Mouse (Mus musculus) midbrain, embryonic 16.5 days (tissue): ENCODE results near the gene Tpm4. TPM values are rescaled to one million over a fixed set of nuclear protein-coding genes. Genes with fewer than 3 reads are reported as not detected.
"Not testable (repeated sequence)": the region's sequence is repeated elsewhere in the genome, so short reads cannot be mapped to it uniquely, and the experiment has no call there.

ENCODE experiments used
- ATAC-seq: fragments of 200-750 bp; cut with Nextera tagmentation; 2 replicates; pipeline ENCODE4 v1.8.0; 2017; ENCODE audit warnings: moderate TSS enrichment
- H3K27ac ChIP-seq: fragments of 300-500 bp; sonication (generic); 2 replicates; pipeline ENCODE4 v1.5.1; 2014; ENCODE audit warnings: mild to moderate bottlenecking, low read length, mixed read lengths
- H3K27me3 ChIP-seq: fragments of 300-500 bp; sonication (generic); 2 replicates; pipeline ENCODE4 v1.6.1; 2014; ENCODE audit warnings: low read depth, low read length, mixed read lengths; ENCODE audit not compliant: control insufficient read depth, insufficient read depth
- H3K36me3 ChIP-seq: fragments of 300-500 bp; sonication (generic); 2 replicates; pipeline ENCODE4 v1.6.1; 2014; ENCODE audit warnings: mild to moderate bottlenecking, low read length, moderate library complexity, mixed read lengths; ENCODE audit not compliant: control insufficient read depth, insufficient read depth
- H3K4me1 ChIP-seq: fragments of 300-500 bp; sonication (generic); 2 replicates; pipeline ENCODE4 v1.6.1; 2014; ENCODE audit warnings: mild to moderate bottlenecking, low read length, mixed read lengths; ENCODE audit not compliant: control insufficient read depth, insufficient read depth
- H3K4me2 ChIP-seq: fragments of 300-500 bp; sonication (generic); 2 replicates; pipeline ENCODE4 v1.6.1; 2014; ENCODE audit warnings: mild to moderate bottlenecking, low read length, mixed read lengths
- H3K4me3 ChIP-seq: fragments of 300-500 bp; sonication (generic); 2 replicates; pipeline ENCODE4 v1.5.1; 2014; ENCODE audit warnings: low read depth, mild to moderate bottlenecking, low read length, moderate library complexity, mixed read lengths
- H3K9ac ChIP-seq: fragments of 300-500 bp; sonication (generic); 2 replicates; pipeline ENCODE4 v1.6.1; 2014; ENCODE audit warnings: low read depth, low read length, mixed read lengths
- H3K9me3 ChIP-seq: fragments of 300-500 bp; sonication (generic); replicated peaks from 2 replicates; pipeline ENCODE4 v1.6.1; 2014; ENCODE audit warnings: mild to moderate bottlenecking, low read length, mixed read lengths; ENCODE audit not compliant: control insufficient read depth, poor library complexity, severe bottlenecking
- WGBS: fragments of 180-500 bp; shearing (Covaris S2); extraction: QIAGEN DNeasy Blood & Tissue Kit; methylation state at CpG from one replicate; pipeline ENCODE4 v1.1.7; 2014; 5-methylcytosine and 5-hydroxymethylcytosine counted together
- polyA plus RNA-seq: library from polyadenylated mRNA; unstranded; fragments of >200 nt; fragmentation: Nextera tagmentation; extraction: Ambion mirVana; gene quantifications from 2 replicates; pipeline ENCODE4 v1.2.1, GENCODE M21; 2015

Gene Tpm4
- polyA plus RNA-seq, result 151 and 168 TPM in 2 replicates

DNA sequence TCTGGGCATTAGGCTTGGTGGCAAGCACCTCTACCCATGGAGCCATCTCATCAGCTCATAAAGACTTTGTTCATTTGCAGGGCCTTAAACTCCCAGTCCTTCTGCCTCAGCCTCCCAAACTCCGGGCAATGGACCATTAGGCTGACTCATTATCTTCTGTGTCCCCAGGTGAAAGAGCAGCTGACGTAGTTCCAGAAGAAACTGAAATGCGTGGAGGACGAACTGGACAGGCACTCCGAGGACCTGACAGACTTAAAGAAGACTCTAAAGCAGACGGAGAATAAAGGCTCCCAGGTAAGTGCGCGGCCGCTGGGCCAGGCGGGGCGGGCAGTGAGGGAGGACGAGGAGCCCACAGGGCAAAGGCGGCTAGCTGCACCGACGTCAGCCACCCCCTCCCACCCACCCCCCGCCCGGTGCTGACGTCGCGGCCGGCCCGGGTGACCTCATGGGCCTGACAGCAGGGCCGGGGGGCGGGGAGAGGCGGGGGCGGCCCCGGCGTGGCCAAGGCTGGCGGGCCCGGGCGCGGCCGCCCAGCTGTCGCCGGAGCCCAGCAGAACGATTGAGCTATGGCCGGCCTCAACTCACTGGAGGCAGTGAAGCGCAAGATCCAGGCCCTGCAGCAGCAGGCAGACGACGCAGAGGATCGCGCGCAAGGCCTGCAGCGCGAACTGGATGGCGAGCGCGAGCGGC, at the start of gene Tpm4:
Gene Tpm4, plus strand, starts transcription at position 220 of the 690 bp plus-strand sequence.
- Histone ChIP-seq H3K9ac (peak within 1 kb of the TSS; percentile 91), H3K4me2 (peak within 1 kb of the TSS; percentile 76), H3K36me3 (0 out of 2 replicates have a peak, but pooled peaks cover 2% of the 10 kb centered on the region), H3K9me3 (no peaks in the 10 kb centered on the region), H3K27ac (peak within 1 kb of the TSS; percentile 79), H3K27me3 (no peaks in the 10 kb centered on the region), H3K4me3 (peak within 1 kb of the TSS; percentile 82), H3K4me1 (peaks cover 15% of the 10 kb centered on the region)
- under 1% methylated on average over 42 of the region's 49 CpGs for WGBS
- ATAC-seq, result peak; percentile 81

GRCm38 (mm10) chr8:72087611-72088010, 47.2 kb upstream of the Tpm4 start:
- not testable (repeated sequence) for H3K27me3 ChIP-seq, H3K4me3 ChIP-seq, H3K4me2 ChIP-seq, H3K4me1 ChIP-seq, ATAC-seq, H3K9ac ChIP-seq, H3K9me3 ChIP-seq, H3K27ac ChIP-seq, H3K36me3 ChIP-seq
- WGBS, result 89% methylated on average over 3 of the region's 3 CpGs

DNA sequence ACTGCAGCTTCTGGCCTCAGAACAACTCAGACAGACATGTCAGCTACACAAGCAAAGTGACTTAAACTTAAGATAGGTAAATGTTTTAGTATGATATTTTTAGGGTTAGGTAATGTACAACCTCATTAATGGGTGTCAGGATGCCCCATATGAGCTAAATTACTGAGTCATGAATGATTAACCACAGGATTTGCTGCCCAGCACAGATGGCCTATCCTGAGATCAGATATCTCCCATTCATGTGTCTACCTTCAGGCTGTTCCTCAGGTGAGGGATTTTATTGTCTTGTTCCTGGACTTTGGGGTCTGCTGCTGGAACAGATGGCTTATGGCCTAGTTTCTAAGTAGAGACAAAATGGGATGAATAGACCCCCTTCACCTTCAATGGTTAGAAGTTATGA, 38.1 kb upstream of the Tpm4 start:
- H3K27ac ChIP-seq, H3K4me3 ChIP-seq, H3K4me1 ChIP-seq, H3K27me3 ChIP-seq, H3K9ac ChIP-seq, ATAC-seq, H3K36me3 ChIP-seq, H3K9me3 ChIP-seq, H3K4me2 ChIP-seq: not testable (repeated sequence)

DNA sequence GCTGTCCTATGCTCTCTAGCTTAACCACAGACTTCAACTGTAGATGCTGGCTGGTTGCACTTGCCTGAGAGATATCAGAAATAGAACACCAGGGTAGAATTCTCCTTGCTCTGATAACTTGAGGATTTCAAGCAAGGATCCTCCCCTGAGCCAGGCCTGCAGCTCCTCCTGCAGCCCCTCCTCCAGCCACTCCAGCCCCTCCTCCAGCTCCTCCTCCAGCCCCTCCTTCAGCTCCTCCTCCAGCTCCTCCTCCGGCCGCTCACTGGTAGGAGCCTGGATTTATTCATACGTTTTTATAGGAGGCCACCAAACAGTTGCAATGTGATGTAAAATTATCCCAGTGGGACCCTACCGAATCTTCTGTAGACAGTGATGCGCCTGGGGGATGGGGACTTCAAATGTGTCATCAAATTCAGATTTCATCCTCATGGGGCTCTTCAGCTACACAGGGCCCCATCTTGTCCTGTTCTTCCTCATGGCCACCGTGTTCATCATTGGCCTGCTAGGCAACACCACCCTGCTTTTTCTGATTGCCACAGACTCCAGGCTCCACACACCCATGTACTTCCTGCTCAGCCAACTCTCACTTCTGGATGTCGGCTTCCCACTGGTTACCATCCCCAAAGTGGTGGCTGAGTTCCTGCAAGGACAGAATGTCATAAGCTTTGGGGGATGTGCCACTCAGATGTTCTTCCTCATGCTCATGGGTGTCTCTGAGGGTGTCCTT, 35.2 kb upstream of the Tpm4 start:
- not testable (repeated sequence) for H3K4me3 ChIP-seq, H3K27ac ChIP-seq, H3K4me2 ChIP-seq, ATAC-seq, H3K27me3 ChIP-seq, H3K36me3 ChIP-seq, H3K9ac ChIP-seq, H3K4me1 ChIP-seq, H3K9me3 ChIP-seq
- WGBS, result 71% methylated on average over 6 of the region's 7 CpGs

GRCm38 (mm10) chr8:72105165-72105564, 29.6 kb upstream of the Tpm4 start:
- Histone ChIP-seq H3K4me3 (no peak overlapping the region), H3K4me1 (no peaks in the 10 kb centered on the region), H3K4me2 (no peak overlapping the region), H3K27me3 (no peaks in the 10 kb centered on the region), H3K36me3 (no peaks in the 10 kb centered on the region), H3K9ac (no peak overlapping the region), H3K27ac (no peak overlapping the region), H3K9me3 (no peaks in the 10 kb centered on the region)
- ATAC-seq, result no peak
- 27% methylated on average over 4 of the region's 4 CpGs for WGBS

DNA sequence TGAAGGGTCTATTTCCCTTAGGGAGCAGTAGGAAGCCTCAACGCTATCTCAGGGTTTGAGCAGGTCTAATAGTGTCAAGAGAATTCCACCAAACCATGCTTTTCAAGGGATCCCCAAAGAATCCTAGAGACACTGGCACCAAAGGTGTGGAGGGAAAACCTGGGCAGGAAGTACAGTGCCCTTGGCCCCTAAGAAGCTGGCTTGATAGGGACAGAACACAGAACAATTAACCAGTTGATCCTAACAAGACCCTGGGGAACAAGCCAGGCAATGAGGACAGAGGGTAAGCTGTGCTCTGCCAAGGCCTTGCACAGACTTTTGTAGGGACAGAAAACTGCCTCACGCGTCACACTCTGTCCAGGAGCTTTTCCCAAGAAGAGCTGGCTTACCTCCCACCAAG, 28.0 kb upstream of the Tpm4 start, which contains the start of gene Olfr374:
Gene Olfr374, plus strand, starts transcription at position 301 of the 400 bp plus-strand sequence.
- Histone ChIP-seq H3K27me3 (no peaks in the 10 kb centered on the region), H3K4me3 (no peak within 1 kb of the TSS), H3K9ac (no peak within 1 kb of the TSS), H3K27ac (no peak within 1 kb of the TSS), H3K9me3 (no peaks in the 10 kb centered on the region), H3K4me1 (no peaks in the 10 kb centered on the region), H3K4me2 (no peak within 1 kb of the TSS), H3K36me3 (no peaks in the 10 kb centered on the region)
- 89% methylated on average over 3 of the region's 3 CpGs for WGBS
- ATAC-seq, result no peak

DNA sequence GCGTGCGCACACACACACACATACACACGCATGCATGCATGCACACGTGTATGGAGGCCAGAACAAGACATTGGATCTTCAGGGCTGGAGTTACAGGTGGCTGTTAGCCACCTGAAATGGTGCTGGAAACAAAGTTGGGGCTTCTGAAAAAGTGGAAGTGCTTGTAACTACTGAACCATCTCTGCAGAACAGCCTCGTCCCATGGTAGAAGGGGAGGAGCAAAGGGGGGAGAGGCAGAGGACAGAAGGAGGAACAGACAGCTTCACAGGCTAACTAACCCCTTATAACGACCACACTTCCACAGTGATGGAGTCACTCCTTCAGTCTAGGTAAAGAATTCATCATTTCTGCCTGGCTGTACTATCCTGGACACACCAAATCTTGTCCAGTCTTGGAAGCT, 23.9 kb upstream of the Tpm4 start:
- H3K9ac ChIP-seq, result no peak overlapping the region
- WGBS, result 81% methylated on average over 6 of the region's 6 CpGs
- no peaks in the 10 kb centered on the region for H3K4me1 ChIP-seq
- ATAC-seq, result no peak
- H3K36me3 ChIP-seq, result no peaks in the 10 kb centered on the region
- no peaks in the 10 kb centered on the region for H3K27me3 ChIP-seq
- H3K4me2 ChIP-seq, result no peak overlapping the region
- no peaks in the 10 kb centered on the region for H3K9me3 ChIP-seq
- no peak overlapping the region for H3K4me3 ChIP-seq
- H3K27ac ChIP-seq, result no peak overlapping the region

GRCm38 (mm10) chr8:72112486-72112885, 22.3 kb upstream of the Tpm4 start:
- H3K9ac ChIP-seq, result no peak overlapping the region
- H3K27me3 ChIP-seq, result no peaks in the 10 kb centered on the region
- 73% methylated on average over 3 of the region's 3 CpGs for WGBS
- no peaks in the 10 kb centered on the region for H3K9me3 ChIP-seq
- H3K4me3 ChIP-seq, result no peak overlapping the region
- H3K36me3 ChIP-seq, result no peaks in the 10 kb centered on the region
- no peaks in the 10 kb centered on the region for H3K4me1 ChIP-seq
- H3K4me2 ChIP-seq, result no peak overlapping the region
- no peak overlapping the region for H3K27ac ChIP-seq
- ATAC-seq, result no peak

DNA sequence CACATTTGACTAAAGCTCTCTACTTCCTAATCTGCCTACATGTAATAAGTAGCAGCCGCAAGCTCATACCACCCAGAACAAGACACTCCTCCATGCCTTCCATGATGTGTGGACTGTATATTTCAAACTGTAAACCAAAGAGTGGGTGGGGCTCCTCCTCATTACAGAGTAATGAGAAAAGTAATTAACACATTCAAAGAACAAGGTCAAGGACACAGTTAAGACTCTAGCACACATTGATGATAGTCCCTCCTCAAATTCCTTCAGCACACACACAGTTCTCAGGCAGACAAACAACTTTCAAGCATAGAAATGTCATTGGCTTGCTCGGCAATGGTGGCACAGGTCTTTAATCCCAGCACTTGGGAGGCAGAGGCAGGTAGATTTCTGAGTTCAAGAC, 19.6 kb upstream of the Tpm4 start:
- Histone ChIP-seq H3K27me3 (no peaks in the 10 kb centered on the region), H3K9me3 (no peaks in the 10 kb centered on the region), H3K4me1 (no peaks in the 10 kb centered on the region), H3K36me3 (no peaks in the 10 kb centered on the region), H3K9ac (no peak overlapping the region), H3K27ac (no peak overlapping the region), H3K4me2 (no peak overlapping the region), H3K4me3 (no peak overlapping the region)
- ATAC-seq, result no peak
- WGBS, result 92% methylated on average over 2 of the region's 2 CpGs
